Mouse (Mus musculus) thymus, adult 2 months (tissue): ENCODE results near the gene Clcf1.

Experiments
- CTCF ChIP-seq: fragments of 200-500 bp; IDR thresholded peaks from 2 replicates; pipeline ENCODE4 v1.5.1; 2012; ENCODE audit warnings: mild to moderate bottlenecking, control low read depth, low read length, moderate library complexity, borderline replicate concordance; ENCODE audit not compliant: control insufficient read depth, poor library complexity, insufficient read depth; ENCODE audit errors: extremely low read depth
- POLR2A ChIP-seq: fragments of 200-500 bp; IDR thresholded peaks from 2 replicates; pipeline ENCODE4 v1.6.1; 2012; ENCODE audit warnings: mild to moderate bottlenecking, low read length, control low read depth, moderate library complexity; ENCODE audit not compliant: control insufficient read depth, poor library complexity, insufficient read depth; ENCODE audit errors: extremely low read depth

DNA sequence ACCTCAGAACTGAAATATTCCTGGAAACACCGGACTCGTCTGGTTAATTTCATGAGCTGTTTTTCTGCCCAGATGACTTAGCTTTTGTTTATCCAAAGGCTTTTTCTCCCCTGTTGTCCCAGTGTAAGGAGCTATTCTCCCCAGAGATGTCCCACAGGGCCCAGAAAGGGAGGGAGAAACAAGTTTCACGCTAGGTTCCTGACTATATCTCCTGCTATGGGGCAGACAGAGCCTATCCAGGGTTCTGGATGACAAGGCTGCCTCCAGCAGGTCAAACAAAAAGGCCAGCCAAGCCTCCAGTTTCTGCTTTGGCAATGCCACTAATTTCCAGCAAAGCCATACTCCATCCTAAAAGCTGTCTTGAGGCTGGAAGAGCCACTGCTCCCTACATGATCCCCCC is 3.8 kb downstream of the Clcf1 start:
- TF ChIP-seq CTCF, result no peak
- TF ChIP-seq POLR2A, result no peak
